Mouse (Mus musculus): ENCODE results near the gene Efs. TPM values are rescaled to one million over a fixed set of nuclear protein-coding genes. Genes with fewer than 3 reads are reported as not detected.
"Not testable (repeated sequence)": the region's sequence is repeated elsewhere in the genome, so short reads cannot be mapped to it uniquely, and the experiment has no call there.

Gene Efs
- total and polyA plus RNA-seq, 3 experiments: 1.9 to 5.1 (median 3.0) TPM

DNA sequence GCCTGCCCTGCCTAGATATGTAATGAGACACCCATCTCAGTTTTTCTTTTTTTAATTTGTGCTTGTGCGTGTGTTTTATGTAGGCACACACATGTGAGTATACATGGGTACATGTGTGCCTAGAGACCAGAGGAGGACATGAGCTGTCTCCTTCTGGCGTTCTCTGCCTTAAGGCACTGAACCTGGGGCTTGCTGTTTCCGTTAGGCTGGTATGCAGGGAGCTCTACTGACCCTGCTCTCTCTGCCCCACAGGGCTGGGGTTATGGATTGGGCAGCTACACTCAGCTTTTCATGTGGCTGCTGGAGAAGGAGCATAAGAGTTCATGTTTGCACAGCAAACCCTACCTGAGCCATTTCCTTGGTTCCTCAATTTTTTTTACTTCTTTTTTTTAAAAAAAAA is 28.5 kb upstream of the Efs start:
- 40% methylated on average over 3 of the region's 3 CpGs for WGBS
- Histone ChIP-seq H3K27ac (no peak overlapping the region), H3K36me3 (ENCODE audit: control insufficient read depth, insufficient read depth, low read length) (peaks cover 3% of the 10 kb centered on the region), H3K9ac (ENCODE audit: low read depth, low read length) (no peak overlapping the region), H3K4me1 (ENCODE audit: control insufficient read depth, insufficient read depth, low read length) (no peaks in the 10 kb centered on the region; the same call in 1 of the 2 replicates), H3K4me3 (no peak overlapping the region), H3K79me2 (replicated peaks; ENCODE audit: control insufficient read depth, insufficient read depth, low read length) (no peaks in the 10 kb centered on the region), H3K27me3 (ENCODE audit: control insufficient read depth, insufficient read depth, low read length) (no peaks in the 10 kb centered on the region; the same call in 1 of the 2 replicates)
- peak; percentile 100 for TF ChIP-seq EP300 (IDR thresholded peaks at IDR 0.05; ENCODE audit: insufficient read depth, low read depth, low read length)
- no peak for TF ChIP-seq CTCF (IDR thresholded peaks at IDR 0.05)
- TF ChIP-seq POLR2A (IDR thresholded peaks at IDR 0.05; ENCODE audit: insufficient read depth, low read depth, low read length): peak; percentile 98
- DNase-seq: no peak
- intact Hi-C loops (cut with DNase I): no loop called here

DNA sequence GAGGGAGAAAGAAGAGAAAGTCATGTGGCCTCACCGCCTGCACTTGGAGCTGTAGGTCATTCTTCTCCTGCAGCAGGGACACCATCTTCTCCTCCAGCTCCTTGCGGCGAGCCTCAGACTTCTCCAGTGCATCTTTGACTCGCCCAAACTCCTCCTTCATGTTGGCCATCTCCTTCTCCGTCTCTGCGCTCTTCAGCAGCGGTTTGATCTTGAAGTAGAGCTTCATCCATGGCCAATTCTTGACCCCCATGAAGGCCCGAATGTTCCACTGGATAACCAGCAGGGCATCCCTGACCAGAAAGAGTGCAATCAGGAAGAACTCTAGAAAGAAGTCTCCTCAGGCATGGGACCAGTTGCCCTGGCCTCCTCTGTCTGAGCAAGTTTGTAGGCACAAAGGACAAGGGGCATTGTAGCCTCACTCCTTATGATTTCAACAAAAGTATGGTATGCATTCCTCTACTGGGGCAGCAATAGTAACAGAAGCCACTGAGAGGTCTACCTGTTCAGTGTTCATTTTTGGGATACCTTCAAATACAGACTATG is 27.8 kb upstream of the Efs start:
- Histone ChIP-seq H3K27ac (no peak overlapping the region), H3K79me2 (replicated peaks; ENCODE audit: control insufficient read depth, insufficient read depth, low read length) (no peaks in the 10 kb centered on the region), H3K36me3 (ENCODE audit: control insufficient read depth, insufficient read depth, low read length) (peaks cover 3% of the 10 kb centered on the region), H3K4me1 (ENCODE audit: control insufficient read depth, insufficient read depth, low read length) (no peaks in the 10 kb centered on the region; the same call in 1 of the 2 replicates), H3K27me3 (ENCODE audit: control insufficient read depth, insufficient read depth, low read length) (no peaks in the 10 kb centered on the region; the same call in 1 of the 2 replicates), H3K4me3 (no peak overlapping the region), H3K9ac (ENCODE audit: low read depth, low read length) (peak overlapping the region; percentile 1; the same call in 1 of the 2 replicates)
- WGBS: 52% methylated on average over 8 of the region's 8 CpGs
- TF ChIP-seq POLR2A (IDR thresholded peaks at IDR 0.05; ENCODE audit: insufficient read depth, low read depth, low read length) (peak; percentile 85; the same call in 1 of the 2 replicates), EP300 (IDR thresholded peaks at IDR 0.05; ENCODE audit: insufficient read depth, low read depth, low read length) (peak; percentile 97), CTCF (IDR thresholded peaks at IDR 0.05) (no peak)
- intact Hi-C loops (cut with DNase I): no loop called here
- no peak for DNase-seq

DNA sequence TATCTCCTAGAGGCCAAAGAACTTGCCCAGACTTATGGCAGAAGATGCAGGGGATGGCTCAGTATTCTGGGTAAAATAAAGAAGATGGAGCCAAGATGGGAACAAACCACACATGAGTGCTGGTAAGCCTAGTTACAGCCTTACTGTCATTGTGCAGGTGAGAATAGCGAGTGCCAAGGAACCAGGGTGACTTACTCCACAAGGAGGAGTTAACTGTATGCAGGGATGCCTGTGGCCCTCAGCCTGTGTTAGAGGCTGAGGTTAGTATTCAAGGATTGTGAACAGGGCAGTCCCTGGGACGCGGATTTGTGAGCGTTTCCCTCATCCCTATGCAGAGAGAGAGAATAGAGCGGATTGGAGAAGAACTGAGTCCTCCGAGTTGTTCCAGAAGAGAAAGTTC is 25.7 kb upstream of the Efs start:
- no peak overlapping the region for H3K27ac ChIP-seq
- peaks cover 3% of the 10 kb centered on the region for H3K36me3 ChIP-seq (ENCODE audit: control insufficient read depth, insufficient read depth, low read length)
- intact Hi-C loops (cut with DNase I): no loop called here
- WGBS: 69% methylated on average over 6 of the region's 6 CpGs
- H3K79me2 ChIP-seq (replicated peaks; ENCODE audit: control insufficient read depth, insufficient read depth, low read length): no peaks in the 10 kb centered on the region
- H3K27me3 ChIP-seq (ENCODE audit: control insufficient read depth, insufficient read depth, low read length): no peaks in the 10 kb centered on the region; the same call in 1 of the 2 replicates
- TF ChIP-seq EP300 (IDR thresholded peaks at IDR 0.05; ENCODE audit: insufficient read depth, low read depth, low read length) (peak; percentile 93), CTCF (IDR thresholded peaks at IDR 0.05) (no peak), POLR2A (IDR thresholded peaks at IDR 0.05; ENCODE audit: insufficient read depth, low read depth, low read length) (peak; percentile 88)
- H3K4me3 ChIP-seq: no peak overlapping the region
- H3K4me1 ChIP-seq (ENCODE audit: control insufficient read depth, insufficient read depth, low read length): no peaks in the 10 kb centered on the region; the same call in 1 of the 2 replicates
- 0 out of 2 replicates have a peak overlapping the region, but pooled peaks have one; percentile 21 for H3K9ac ChIP-seq (ENCODE audit: low read depth, low read length)
- DNase-seq: no peak

DNA sequence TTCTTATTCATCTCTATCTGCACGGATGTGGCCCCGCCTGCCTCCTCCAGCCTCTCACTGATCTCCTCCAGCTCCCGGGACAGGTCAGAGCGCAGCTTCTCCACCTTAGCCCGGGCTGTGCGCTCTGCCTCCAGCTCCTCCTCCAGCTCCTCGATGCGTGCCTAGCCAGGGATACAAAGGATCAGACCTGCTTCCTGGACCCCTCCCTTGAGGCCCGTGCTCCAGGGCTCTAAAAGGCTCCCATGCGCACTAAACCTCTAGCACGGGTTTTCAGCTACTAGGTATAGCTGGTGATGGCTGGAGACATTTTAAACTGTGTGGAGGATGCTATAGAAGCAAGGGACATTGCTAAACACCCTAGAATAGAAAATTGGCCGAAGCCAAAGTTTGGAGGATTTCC is 24.6 kb upstream of the Efs start:
- H3K27ac ChIP-seq: no peak overlapping the region
- H3K9ac ChIP-seq (ENCODE audit: low read depth, low read length): peak overlapping the region; percentile 10; the same call in 1 of the 2 replicates
- H3K27me3 ChIP-seq (ENCODE audit: control insufficient read depth, insufficient read depth, low read length): no peaks in the 10 kb centered on the region; the same call in 1 of the 2 replicates
- WGBS: 30% methylated on average over 12 of the region's 12 CpGs
- H3K79me2 ChIP-seq (replicated peaks; ENCODE audit: control insufficient read depth, insufficient read depth, low read length): no peaks in the 10 kb centered on the region
- no peaks in the 10 kb centered on the region; the same call in 1 of the 2 replicates for H3K4me1 ChIP-seq (ENCODE audit: control insufficient read depth, insufficient read depth, low read length)
- TF ChIP-seq EP300 (IDR thresholded peaks at IDR 0.05; ENCODE audit: insufficient read depth, low read depth, low read length) (peak; percentile 92; the same call in 1 of the 2 replicates), POLR2A (IDR thresholded peaks at IDR 0.05; ENCODE audit: insufficient read depth, low read depth, low read length) (peak; percentile 89), CTCF (IDR thresholded peaks at IDR 0.05) (no peak)
- H3K36me3 ChIP-seq (ENCODE audit: control insufficient read depth, insufficient read depth, low read length): peaks cover 3% of the 10 kb centered on the region
- no peak overlapping the region for H3K4me3 ChIP-seq
- intact Hi-C loops (cut with DNase I): no loop called here
- DNase-seq: peak in 1 of 2 experiments; percentile 29

DNA sequence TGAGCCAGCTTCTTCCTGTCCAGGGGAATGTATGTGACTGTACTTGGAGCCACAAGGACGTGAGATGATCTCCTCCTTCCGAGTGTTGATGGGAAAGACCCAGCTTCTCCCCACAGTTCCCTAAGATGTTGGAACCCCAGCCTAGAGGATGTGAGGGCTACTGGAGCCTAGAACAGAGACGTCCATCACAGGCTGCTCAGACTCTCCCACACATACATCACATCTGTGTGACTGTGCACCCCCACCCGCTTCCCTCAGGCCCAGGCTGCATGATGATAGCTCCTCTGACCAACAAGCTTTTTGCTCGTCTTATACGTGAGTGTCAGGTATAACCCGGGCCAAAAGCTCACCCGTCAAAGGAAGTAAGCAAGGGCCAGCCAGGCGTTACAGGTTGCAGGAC is 22.9 kb upstream of the Efs start:
- Histone ChIP-seq H3K4me3 (no peak overlapping the region), H3K9ac (ENCODE audit: low read depth, low read length) (peak overlapping the region; percentile 45), H3K36me3 (ENCODE audit: control insufficient read depth, insufficient read depth, low read length) (peaks cover 3% of the 10 kb centered on the region), H3K4me1 (ENCODE audit: control insufficient read depth, insufficient read depth, low read length) (no peaks in the 10 kb centered on the region; the same call in 1 of the 2 replicates), H3K79me2 (replicated peaks; ENCODE audit: control insufficient read depth, insufficient read depth, low read length) (no peaks in the 10 kb centered on the region), H3K27me3 (ENCODE audit: control insufficient read depth, insufficient read depth, low read length) (no peaks in the 10 kb centered on the region), H3K27ac (no peak overlapping the region)
- 44% methylated on average over 9 of the region's 9 CpGs for WGBS
- TF ChIP-seq POLR2A (IDR thresholded peaks at IDR 0.05; ENCODE audit: insufficient read depth, low read depth, low read length): peak; percentile 63; the same call in 1 of the 2 replicates
- TF ChIP-seq CTCF (IDR thresholded peaks at IDR 0.05): no peak
- TF ChIP-seq EP300 (IDR thresholded peaks at IDR 0.05; ENCODE audit: insufficient read depth, low read depth, low read length): peak; percentile 73; the same call in 1 of the 2 replicates
- no peak for DNase-seq
- intact Hi-C loops (cut with DNase I): no loop called here

DNA sequence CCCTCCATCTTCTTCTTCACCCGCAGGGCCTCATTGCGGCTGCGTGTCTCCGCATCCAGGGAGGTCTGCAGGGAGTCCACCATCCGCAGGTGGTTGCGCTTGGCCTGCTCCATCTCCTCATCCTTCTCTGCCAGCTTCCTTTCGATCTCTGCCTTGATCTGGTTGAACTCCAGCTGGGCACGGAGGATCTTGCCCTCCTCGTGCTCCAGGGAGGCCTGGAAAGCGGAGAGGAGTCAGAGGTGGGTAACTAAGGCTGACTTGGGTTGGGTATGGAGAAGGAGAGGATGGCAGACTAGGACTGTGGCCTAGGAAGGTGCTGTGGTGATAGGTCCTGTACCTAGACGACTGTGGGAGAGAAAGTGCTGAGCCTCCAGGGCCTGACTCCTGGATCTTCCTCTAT is 21.1 kb upstream of the Efs start:
- H3K9ac ChIP-seq (ENCODE audit: low read depth, low read length); intact Hi-C loops (cut with DNase I); H3K4me3 ChIP-seq; H3K36me3 ChIP-seq (ENCODE audit: control insufficient read depth, insufficient read depth, low read length); H3K27me3 ChIP-seq (ENCODE audit: control insufficient read depth, insufficient read depth, low read length); H3K27ac ChIP-seq; H3K79me2 ChIP-seq (replicated peaks; ENCODE audit: control insufficient read depth, insufficient read depth, low read length); H3K4me1 ChIP-seq (ENCODE audit: control insufficient read depth, insufficient read depth, low read length): not testable (repeated sequence)
- TF ChIP-seq EP300 (IDR thresholded peaks at IDR 0.05; ENCODE audit: insufficient read depth, low read depth, low read length) (peak; percentile 96), POLR2A (IDR thresholded peaks at IDR 0.05; ENCODE audit: insufficient read depth, low read depth, low read length) (peak; percentile 72; the same call in 1 of the 2 replicates)
- 74% methylated on average over 11 of the region's 11 CpGs for WGBS
- peak in 1 of 2 experiments; percentile 34 for DNase-seq

Measured in heart, adult 2 months (tissue).